Mouse (Mus musculus) liver, embryonic 11.5 days (tissue): Measurements from ENCODE around the gene Qser1. TPM values are rescaled to one million over a fixed set of nuclear protein-coding genes. Genes with fewer than 3 reads are reported as not detected.

Experiments used
- ATAC-seq: fragments of 200-750 bp; cut with Nextera tagmentation; replicated peaks from 2 replicates; pipeline ENCODE4 v1.8.0; 2017; ENCODE audit warnings: moderate number of reproducible peaks, mild to moderate bottlenecking, moderate TSS enrichment, moderate library complexity; ENCODE audit not compliant: low FRiP score
- DNase-seq: peaks from one replicate; pipeline ENCODE4 v3.0.0-alpha.2; 2017; ENCODE audit warnings: low spot score
- H3K27ac ChIP-seq: fragments of 300-500 bp; sonication (generic); 2 replicates; pipeline ENCODE4 v1.5.1; 2014; ENCODE audit warnings: mild to moderate bottlenecking, low read depth, low read length, control low read depth
- H3K27me3 ChIP-seq: fragments of 300-500 bp; sonication (generic); replicated peaks from 2 replicates; pipeline ENCODE4 v1.6.1; 2014; ENCODE audit warnings: low read length, mixed read lengths; ENCODE audit not compliant: control insufficient read depth, insufficient read depth
- H3K36me3 ChIP-seq: fragments of 300-500 bp; sonication (generic); 2 replicates; pipeline ENCODE4 v1.6.1; 2014; ENCODE audit warnings: mild to moderate bottlenecking, low read length, moderate library complexity, mixed read lengths; ENCODE audit not compliant: control insufficient read depth, insufficient read depth
- H3K4me1 ChIP-seq: fragments of 300-500 bp; sonication (generic); replicated peaks from 2 replicates; pipeline ENCODE4 v1.6.1; 2014; ENCODE audit warnings: low read length, mixed read lengths; ENCODE audit not compliant: control insufficient read depth, insufficient read depth
- H3K4me2 ChIP-seq: fragments of 300-500 bp; sonication (generic); 2 replicates; pipeline ENCODE4 v1.6.1; 2014; ENCODE audit warnings: mild to moderate bottlenecking, control low read depth, moderate library complexity
- H3K4me3 ChIP-seq: fragments of 300-500 bp; sonication (generic); 2 replicates; pipeline ENCODE4 v1.5.1; 2014; ENCODE audit warnings: low read depth, low read length, control low read depth
- H3K9ac ChIP-seq: fragments of 300-500 bp; sonication (generic); 2 replicates; pipeline ENCODE4 v1.6.1; 2014; ENCODE audit warnings: low read depth, low read length, control low read depth
- H3K9me3 ChIP-seq: fragments of 300-500 bp; sonication (generic); 2 replicates; pipeline ENCODE4 v1.6.1; 2016; ENCODE audit warnings: low read length, inconsistent platforms, mixed read lengths; ENCODE audit not compliant: control insufficient read depth
- whole genome bisulfite sequencing: fragments of 180-500 bp; shearing (Covaris S2); extraction: QIAGEN DNeasy Blood & Tissue Kit; methylation state at CpG from one replicate; pipeline ENCODE4 v1.1.7; 2014; 5-methylcytosine and 5-hydroxymethylcytosine counted together
- polyA plus RNA-seq: library from polyadenylated mRNA; unstranded; fragments of >200 nt; fragmentation: Nextera tagmentation; extraction: Ambion mirVana; gene quantifications from 2 replicates; pipeline ENCODE4 v1.2.1, GENCODE M21; 2014

Qser1 gene
- polyA plus RNA-seq, 1 experiment from 2014 or later: 9.0 TPM

DNA sequence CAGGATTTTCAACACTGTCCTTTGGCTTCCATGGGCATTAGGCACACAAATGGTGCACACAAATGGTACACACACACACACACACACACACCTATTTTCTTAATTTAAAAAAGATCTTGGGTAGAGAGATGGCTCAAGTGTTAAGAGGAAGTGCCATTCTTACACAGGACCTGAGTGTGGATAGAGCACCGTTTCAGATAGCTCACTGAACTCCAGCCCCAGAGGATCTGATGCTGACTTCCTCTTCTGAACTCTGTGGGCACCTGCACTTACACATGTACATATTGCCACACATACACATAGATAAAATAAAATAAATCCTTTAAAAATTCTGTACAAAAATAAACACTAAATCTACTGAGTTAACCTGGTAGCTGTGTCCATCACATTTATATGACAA, 11.1 kb downstream of the Qser1 start:
- peaks cover 3% of the 10 kb centered on the region; the same call in 1 of the 2 replicates for H3K4me1 ChIP-seq
- no peak overlapping the region for H3K27ac ChIP-seq
- no peaks in the 10 kb centered on the region; the same call in 1 of the 2 replicates for H3K36me3 ChIP-seq
- no peak overlapping the region for H3K4me2 ChIP-seq
- no peaks in the 10 kb centered on the region for H3K9me3 ChIP-seq
- ATAC-seq (no peak), DNase-seq (no peak)
- no peak overlapping the region for H3K4me3 ChIP-seq
- no peak overlapping the region for H3K9ac ChIP-seq
- WGBS: 45% methylated on average over 1 of the region's 1 CpGs
- H3K27me3 ChIP-seq: no peaks in the 10 kb centered on the region

DNA sequence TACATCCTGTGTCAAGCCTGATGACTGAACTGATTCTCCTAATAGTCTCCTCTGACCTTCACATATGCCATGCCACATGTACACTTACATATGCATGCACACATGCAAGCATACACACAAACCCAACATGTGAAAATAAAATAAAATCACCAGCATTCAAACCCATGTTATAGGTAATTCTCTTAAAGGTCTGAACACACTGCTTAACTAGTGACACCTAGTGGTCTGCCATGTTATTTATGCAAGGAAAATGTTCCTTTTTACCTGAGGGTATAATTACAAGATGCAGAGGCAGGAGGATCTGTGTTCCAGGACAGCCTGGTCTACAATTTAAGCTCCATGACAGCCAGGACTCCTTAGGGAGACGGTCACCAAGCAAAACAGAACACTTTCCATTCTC, 41.8 kb downstream of the Qser1 start:
- H3K27me3 ChIP-seq: no peaks in the 10 kb centered on the region
- H3K27ac ChIP-seq: no peak overlapping the region
- 81% methylated on average over 1 of the region's 1 CpGs for WGBS
- H3K9ac ChIP-seq: no peak overlapping the region
- H3K9me3 ChIP-seq: no peaks in the 10 kb centered on the region
- H3K4me1 ChIP-seq: no peaks in the 10 kb centered on the region
- no peak overlapping the region for H3K4me2 ChIP-seq
- H3K36me3 ChIP-seq: peaks cover 21% of the 10 kb centered on the region
- DNase-seq: no peak
- no peak for ATAC-seq
- no peak overlapping the region for H3K4me3 ChIP-seq

DNA sequence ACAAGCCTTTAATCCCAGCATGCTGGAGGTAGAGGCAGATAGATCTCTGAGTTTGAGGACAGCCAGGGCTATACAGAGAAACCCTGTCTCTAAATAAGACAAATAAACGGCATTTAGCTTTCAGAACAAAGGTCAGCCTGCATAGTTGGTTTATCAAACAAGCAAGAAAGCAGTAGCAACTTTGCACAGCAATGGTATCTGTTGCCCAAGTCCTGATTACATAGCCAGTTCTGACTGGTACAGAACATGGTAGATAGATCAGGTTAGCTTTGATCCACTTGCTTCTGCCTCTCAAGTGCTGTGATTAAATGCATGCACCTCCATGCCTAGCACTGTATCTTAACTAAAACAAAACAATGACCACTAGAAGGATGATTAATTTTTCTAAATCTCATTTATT, 47.9 kb downstream of the Qser1 start:
- Histone ChIP-seq H3K27me3 (no peaks in the 10 kb centered on the region), H3K36me3 (peaks cover 22% of the 10 kb centered on the region), H3K9me3 (no peaks in the 10 kb centered on the region), H3K9ac (no peak overlapping the region), H3K4me2 (no peak overlapping the region), H3K4me1 (no peaks in the 10 kb centered on the region), H3K4me3 (no peak overlapping the region), H3K27ac (no peak overlapping the region)
- ATAC-seq (no peak), DNase-seq (no peak)
- WGBS: 79% methylated on average over 1 of the region's 1 CpGs

- no peak overlapping the region for H3K4me3 ChIP-seq
- H3K4me2 ChIP-seq: no peak overlapping the region
- ATAC-seq (no peak), DNase-seq (no peak)
- WGBS: 85% methylated on average over 4 of the region's 4 CpGs
- no peaks in the 10 kb centered on the region for H3K9me3 ChIP-seq
- H3K27me3 ChIP-seq: no peaks in the 10 kb centered on the region
- H3K36me3 ChIP-seq: peaks cover 8% of the 10 kb centered on the region; the same call in 1 of the 2 replicates
- H3K4me1 ChIP-seq: no peaks in the 10 kb centered on the region
- no peak overlapping the region for H3K9ac ChIP-seq
- H3K27ac ChIP-seq: no peak overlapping the region
These were observed 52.5 kb downstream of the Qser1 start for GRCm38 (mm10) chr2:104764018-104764417.

DNA sequence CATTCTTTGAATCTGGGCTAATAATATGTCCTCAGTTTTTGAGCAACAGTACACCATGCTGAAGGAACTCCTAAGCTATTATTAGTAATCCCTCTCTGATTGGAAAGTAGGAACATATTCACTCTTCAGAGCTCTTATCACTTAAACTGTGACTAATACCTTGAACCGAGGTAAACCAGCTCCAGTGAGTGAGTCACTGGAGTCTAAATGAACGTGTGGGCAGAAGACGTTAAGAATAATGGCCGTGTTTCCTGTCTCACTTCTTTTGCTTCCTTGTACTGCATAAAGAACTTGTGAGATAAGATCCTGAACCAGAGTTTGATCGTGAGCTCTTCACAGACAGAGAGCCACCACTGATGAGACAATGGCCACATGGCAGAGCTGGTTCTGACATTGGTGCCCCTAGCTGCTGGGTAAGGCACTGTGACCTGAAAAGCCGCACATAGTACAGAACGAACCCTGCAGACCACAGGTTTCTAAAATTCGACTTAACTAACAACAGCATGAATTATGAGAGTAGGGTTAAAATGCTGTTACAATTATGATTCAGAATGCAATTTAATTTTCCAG, 53.3 kb downstream of the Qser1 start:
- no peak for ATAC-seq
- no peak overlapping the region for H3K27ac ChIP-seq

DNA sequence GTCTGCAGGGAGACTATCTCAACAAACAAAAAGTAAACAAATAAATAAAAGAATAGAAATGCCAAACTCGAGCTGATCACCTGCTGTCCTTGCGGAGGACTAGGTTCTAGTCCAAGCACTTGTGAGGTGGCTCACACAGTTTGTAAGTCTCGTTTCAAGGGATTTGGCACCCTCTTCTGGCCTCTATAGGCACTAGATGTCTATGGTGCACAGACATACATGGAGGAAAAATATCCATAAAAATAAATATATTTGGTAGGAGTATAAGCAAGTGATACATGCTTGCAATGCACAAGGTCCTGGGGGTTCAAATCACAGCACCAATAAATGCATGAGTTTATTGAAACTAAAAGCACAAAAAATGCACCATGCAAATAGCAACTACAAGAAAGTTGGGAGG, 65.9 kb downstream of the Qser1 start:
- Histone ChIP-seq H3K4me2 (no peak overlapping the region), H3K4me3 (no peak overlapping the region), H3K27me3 (no peaks in the 10 kb centered on the region), H3K9me3 (no peaks in the 10 kb centered on the region), H3K9ac (no peak overlapping the region), H3K27ac (no peak overlapping the region), H3K4me1 (no peaks in the 10 kb centered on the region), H3K36me3 (no peaks in the 10 kb centered on the region)
- no peak for DNase-seq
- no peak for ATAC-seq
- WGBS: 52% methylated on average over 3 of the region's 3 CpGs

More for the DNA sequence above, 53.3 kb downstream of the Qser1 start:
- DNase-seq: no peak
- Histone ChIP-seq H3K9me3 (no peaks in the 10 kb centered on the region), H3K4me3 (no peak overlapping the region), H3K4me2 (no peak overlapping the region), H3K36me3 (peaks cover 8% of the 10 kb centered on the region; the same call in 1 of the 2 replicates), H3K4me1 (no peaks in the 10 kb centered on the region), H3K9ac (no peak overlapping the region), H3K27me3 (no peaks in the 10 kb centered on the region)
- 59% methylated on average over 8 of the region's 8 CpGs for WGBS

DNA sequence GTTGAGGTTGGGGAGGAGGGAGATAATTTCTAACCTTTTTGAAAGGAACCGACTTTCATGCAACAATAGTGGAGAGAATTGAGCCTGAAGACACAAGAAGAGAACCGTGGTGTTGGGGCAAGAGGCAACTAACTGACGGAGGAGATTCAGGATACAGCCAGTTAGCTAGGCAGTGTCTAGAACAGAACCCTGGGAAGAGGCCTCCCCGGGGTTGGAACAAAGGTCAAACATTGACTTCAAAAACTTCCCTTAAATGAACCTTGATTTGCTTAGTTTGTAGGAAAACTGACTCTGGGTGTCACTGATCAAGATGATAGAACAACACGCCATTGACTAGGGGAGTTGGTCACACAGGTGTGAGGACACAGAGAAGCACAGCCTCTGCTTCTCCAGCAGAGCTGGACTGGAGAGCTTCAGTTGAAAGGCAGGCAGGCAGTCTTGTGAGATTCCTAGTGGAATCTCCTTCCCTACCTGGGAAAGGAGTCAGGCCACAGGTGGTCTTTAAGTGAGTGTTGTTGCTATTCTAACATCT, 67.8 kb downstream of the Qser1 start:
- Histone ChIP-seq H3K9me3 (no peaks in the 10 kb centered on the region), H3K36me3 (no peaks in the 10 kb centered on the region), H3K4me3 (no peak overlapping the region), H3K27ac (no peak overlapping the region), H3K27me3 (no peaks in the 10 kb centered on the region), H3K9ac (no peak overlapping the region), H3K4me1 (no peaks in the 10 kb centered on the region), H3K4me2 (no peak overlapping the region)
- DNase-seq: no peak
- 66% methylated on average over 5 of the region's 5 CpGs for WGBS
- ATAC-seq: no peak

DNA sequence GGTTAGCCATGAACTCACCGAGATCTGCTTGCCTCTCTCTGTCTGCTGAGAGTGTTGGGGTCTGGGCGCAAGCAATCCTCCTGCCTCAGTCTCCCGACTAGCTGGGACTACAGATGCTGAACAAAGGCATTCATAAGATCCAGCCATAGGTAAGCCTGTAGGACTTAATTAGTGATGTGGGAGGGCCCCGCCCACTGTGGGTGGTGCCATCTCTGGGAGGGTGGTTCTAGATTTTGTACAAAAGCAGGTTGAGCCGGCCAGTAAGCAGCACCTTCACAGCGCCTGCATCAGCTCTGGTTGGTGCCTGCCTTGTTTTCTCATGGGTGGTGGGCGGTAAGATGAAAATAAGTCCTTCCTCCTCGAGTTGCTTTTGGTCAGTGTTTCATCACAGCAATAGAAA, 70.3 kb downstream of the Qser1 start:
- no peak overlapping the region for H3K9ac ChIP-seq
- no peak overlapping the region for H3K4me2 ChIP-seq
- peaks cover 16% of the 10 kb centered on the region for H3K27me3 ChIP-seq
- no peaks in the 10 kb centered on the region for H3K36me3 ChIP-seq
- no peak for DNase-seq
- no peak for ATAC-seq
- H3K4me3 ChIP-seq: no peak overlapping the region
- no peak overlapping the region for H3K27ac ChIP-seq
- H3K4me1 ChIP-seq: no peaks in the 10 kb centered on the region
- H3K9me3 ChIP-seq: no peaks in the 10 kb centered on the region
- 43% methylated on average over 8 of the region's 8 CpGs for WGBS

GRCm38 (mm10) chr2:104743971-104744370, 72.6 kb downstream of the Qser1 start:
- no peaks in the 10 kb centered on the region for H3K4me1 ChIP-seq
- no peak overlapping the region for H3K4me3 ChIP-seq
- DNase-seq (no peak), ATAC-seq (no peak)
- H3K9me3 ChIP-seq: no peaks in the 10 kb centered on the region
- peaks cover 20% of the 10 kb centered on the region for H3K27me3 ChIP-seq
- no peak overlapping the region for H3K9ac ChIP-seq
- 51% methylated on average over 5 of the region's 5 CpGs for WGBS
- H3K27ac ChIP-seq: no peak overlapping the region
- no peak overlapping the region for H3K4me2 ChIP-seq
- no peaks in the 10 kb centered on the region for H3K36me3 ChIP-seq
